Mouse (Mus musculus) spleen, adult 2 months (tissue): ENCODE measurements around the gene Tnp1. TPM values are rescaled to one million over a fixed set of nuclear protein-coding genes. Genes with fewer than 3 reads are reported as not detected.

Source experiments
- DNase-seq, 2 experiments: peaks; one replicate each; pipeline versions ENCODE4 v3.0.0 to v3.0.0-alpha.2; 2012 to 2021; ENCODE audit warnings: low spot score in 2 of 2, low read depth in 1 of 2
- H3K27ac ChIP-seq: fragments of 200-500 bp; 2 replicates; pipeline ENCODE4 v1.5.1; 2012; ENCODE audit warnings: low read length, inconsistent platforms; ENCODE audit not compliant: insufficient read depth
- H3K27me3 ChIP-seq: fragments of 200-500 bp; 2 replicates; pipeline ENCODE4 v1.6.1; 2012; ENCODE audit warnings: mild to moderate bottlenecking, moderate library complexity, low read length, inconsistent platforms; ENCODE audit not compliant: control insufficient read depth, insufficient read depth
- H3K36me3 ChIP-seq: fragments of 200-500 bp; 2 replicates; pipeline ENCODE4 v1.6.1; 2012; ENCODE audit warnings: mild to moderate bottlenecking, low read length, inconsistent platforms; ENCODE audit not compliant: control insufficient read depth, insufficient read depth
- H3K4me1 ChIP-seq: fragments of 200-500 bp; 2 replicates; pipeline ENCODE4 v1.6.1; 2011; ENCODE audit warnings: inconsistent platforms; ENCODE audit not compliant: control insufficient read depth, insufficient read depth, insufficient read length
- H3K4me3 ChIP-seq: fragments of 200-500 bp; 2 replicates; pipeline ENCODE4 v1.5.1; 2011; ENCODE audit warnings: mild to moderate bottlenecking, inconsistent platforms; ENCODE audit not compliant: insufficient read depth, insufficient read length; ENCODE audit errors: extremely low read depth
- CTCF ChIP-seq: fragments of 200-500 bp; IDR thresholded peaks from 2 replicates; pipeline ENCODE4 v1.5.1; 2011; ENCODE audit warnings: mild to moderate bottlenecking, inconsistent platforms; ENCODE audit not compliant: insufficient read depth, insufficient read length, insufficient replicate concordance; ENCODE audit errors: extremely low read depth
- POLR2A ChIP-seq: fragments of 200-500 bp; IDR thresholded peaks from 2 replicates; pipeline ENCODE4 v1.6.1; 2011; ENCODE audit warnings: low read depth, low read length, inconsistent platforms
- WGBS: fragments of 180-500 bp; shearing (Covaris S2); methylation state at CpG from one replicate; pipeline ENCODE4 v1.1.7; 2018; 5-methylcytosine and 5-hydroxymethylcytosine counted together
- polyA plus RNA-seq: library from polyadenylated mRNA; depleted of rRNA; stranded (reverse); fragments of >200 nt; gene quantifications from 2 replicates; pipeline ENCODE4 v1.2.3, GENCODE M21; 2012

Tnp1 gene
- polyA plus RNA-seq, 1 experiment, result not detected

DNA sequence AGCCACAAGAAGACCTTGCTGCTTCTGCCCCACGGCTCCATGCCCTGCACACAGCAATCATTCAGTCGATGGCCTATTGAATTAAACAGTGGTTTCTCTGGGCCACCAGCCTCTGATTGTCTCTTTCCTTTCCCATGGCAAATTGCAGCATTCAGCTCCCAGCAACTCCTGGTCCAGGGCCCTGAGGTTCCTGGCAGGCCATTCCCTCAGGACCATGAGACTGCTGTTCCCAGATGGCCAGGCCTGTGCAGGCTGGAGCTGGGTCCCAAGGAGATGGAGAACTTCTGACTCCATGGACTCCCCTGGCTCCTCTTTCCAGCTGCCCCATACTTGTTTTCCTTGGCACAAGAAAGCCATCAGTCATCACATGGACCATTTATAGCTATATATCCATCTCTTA, 10.8 kb downstream of the Tnp1 start:
- H3K36me3 ChIP-seq, result no peaks in the 10 kb centered on the region
- WGBS, result 89% methylated on average over 2 of the region's 2 CpGs
- H3K27me3 ChIP-seq, result no peaks in the 10 kb centered on the region
- TF ChIP-seq POLR2A (no peak), CTCF (no peak)
- no peak for DNase-seq
- no peak overlapping the region for H3K4me3 ChIP-seq
- H3K27ac ChIP-seq, result no peak overlapping the region
- H3K4me1 ChIP-seq, result no peaks in the 10 kb centered on the region

DNA sequence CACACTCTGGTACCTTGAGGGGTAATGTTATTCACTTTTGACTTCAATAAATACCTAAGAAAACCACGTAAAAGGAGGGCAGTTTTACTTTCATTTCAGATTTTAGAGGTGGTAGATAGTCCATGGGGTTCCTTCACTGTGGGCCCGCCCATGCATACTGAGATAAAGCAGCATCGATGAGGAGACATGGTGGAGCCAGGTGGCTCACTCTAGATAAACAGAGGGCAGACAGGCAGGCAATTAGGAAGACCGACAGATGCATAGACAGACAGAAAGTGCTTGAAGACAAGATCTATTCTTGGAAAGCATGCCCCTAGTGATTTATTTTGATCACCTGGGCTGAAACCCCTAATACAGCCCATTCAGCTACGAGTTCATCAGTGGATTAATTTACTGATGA, 13.1 kb downstream of the Tnp1 start:
- DNase-seq, result no peak
- WGBS, result 70% methylated on average over 5 of the region's 5 CpGs
- Histone ChIP-seq H3K4me3 (no peak overlapping the region), H3K27me3 (no peaks in the 10 kb centered on the region), H3K27ac (no peak overlapping the region), H3K36me3 (no peaks in the 10 kb centered on the region), H3K4me1 (no peaks in the 10 kb centered on the region)
- TF ChIP-seq CTCF, result no peak
- no peak for TF ChIP-seq POLR2A

DNA sequence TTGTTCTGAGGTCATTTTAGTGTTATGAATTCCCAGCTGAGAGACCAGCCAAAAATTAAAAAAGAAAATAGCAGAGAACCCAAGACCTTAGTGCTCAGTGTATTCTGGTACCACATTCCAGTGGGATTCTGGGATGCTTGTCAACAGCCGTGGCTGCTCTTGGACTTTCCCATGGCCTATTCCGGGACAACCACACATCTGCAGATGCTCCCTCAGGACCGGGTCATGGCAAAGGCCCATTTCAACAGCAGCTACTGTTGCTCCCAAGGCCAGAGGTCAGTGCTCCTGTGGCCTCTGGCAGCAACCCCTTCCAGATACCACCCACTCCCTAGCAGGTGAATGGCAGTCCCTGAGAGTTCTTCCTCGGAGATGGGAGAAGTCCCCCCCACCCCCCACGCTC, 13.7 kb downstream of the Tnp1 start:
- Histone ChIP-seq H3K27me3 (no peaks in the 10 kb centered on the region), H3K4me1 (no peaks in the 10 kb centered on the region), H3K27ac (no peak overlapping the region), H3K36me3 (no peaks in the 10 kb centered on the region), H3K4me3 (no peak overlapping the region)
- 85% methylated on average over 5 of the region's 5 CpGs for WGBS
- no peak for TF ChIP-seq CTCF
- no peak for TF ChIP-seq POLR2A
- no peak for DNase-seq

DNA sequence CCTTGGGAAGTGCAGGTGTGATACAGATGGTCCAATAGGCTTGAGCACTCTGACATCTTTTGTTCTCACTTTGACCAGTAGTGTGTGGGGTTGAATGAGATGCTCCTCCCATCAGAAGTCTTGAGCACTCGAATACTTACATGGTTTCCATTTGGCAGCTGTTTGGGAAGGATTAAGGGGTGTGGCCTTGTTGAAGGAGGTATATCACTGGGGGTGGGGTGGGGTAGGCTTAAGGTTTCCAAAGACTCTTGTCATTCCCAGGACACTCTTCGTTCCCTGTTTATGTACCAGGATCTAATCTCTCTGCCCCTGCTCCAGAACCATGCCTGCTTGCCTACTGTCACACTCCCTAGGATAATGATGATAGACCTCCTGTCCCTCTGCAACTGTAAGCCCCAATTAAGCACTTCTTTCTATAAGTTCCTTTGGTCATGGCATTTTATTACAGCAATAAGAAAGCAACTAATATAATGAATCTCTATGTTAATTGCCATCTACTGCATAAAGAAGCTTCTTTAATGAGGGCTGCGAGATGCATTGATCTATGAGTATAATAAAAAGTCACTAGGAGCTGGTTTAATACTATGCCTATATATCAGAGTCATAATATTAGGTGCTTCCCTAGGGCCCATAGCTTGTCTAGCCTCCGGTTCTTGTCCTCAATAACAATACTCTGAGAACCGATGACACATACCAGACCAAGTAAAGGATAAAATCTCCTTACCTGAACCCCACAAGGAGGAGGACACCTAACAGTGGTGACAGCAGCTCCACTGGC, 20.8 kb downstream of the Tnp1 start:
- Histone ChIP-seq H3K4me1 (no peaks in the 10 kb centered on the region), H3K36me3 (no peaks in the 10 kb centered on the region), H3K27ac (no peak overlapping the region), H3K27me3 (no peaks in the 10 kb centered on the region), H3K4me3 (no peak overlapping the region)
- TF ChIP-seq CTCF (no peak), POLR2A (no peak)
- 85% methylated on average over 5 of the region's 5 CpGs for WGBS
- no peak for DNase-seq

DNA sequence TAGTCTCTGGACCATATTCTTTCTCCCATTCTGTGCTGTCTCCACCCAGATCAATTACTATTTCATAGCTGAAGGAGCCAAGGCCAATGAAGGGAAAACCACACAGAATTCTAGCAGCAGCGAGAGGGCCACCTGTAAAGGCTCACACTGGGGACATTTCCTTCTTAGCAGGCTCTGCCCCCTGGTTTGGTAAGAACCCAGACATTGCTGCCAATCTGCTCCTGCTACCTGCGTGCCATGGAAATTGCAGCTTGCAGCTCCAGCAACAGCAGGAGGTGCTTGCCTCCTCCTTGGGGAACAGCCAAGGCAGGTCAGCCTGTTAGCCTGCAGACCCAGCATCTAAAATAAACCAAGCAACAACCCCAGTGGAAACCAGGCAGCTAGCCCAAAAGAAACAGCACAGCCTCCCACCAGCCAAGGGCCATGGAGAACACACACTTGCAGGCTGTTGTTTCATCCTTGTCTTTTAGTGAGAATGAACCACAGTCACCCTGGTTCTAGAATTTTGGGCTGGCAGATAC, 22.7 kb downstream of the Tnp1 start:
- no peak for DNase-seq
- no peak overlapping the region for H3K4me3 ChIP-seq

DNA sequence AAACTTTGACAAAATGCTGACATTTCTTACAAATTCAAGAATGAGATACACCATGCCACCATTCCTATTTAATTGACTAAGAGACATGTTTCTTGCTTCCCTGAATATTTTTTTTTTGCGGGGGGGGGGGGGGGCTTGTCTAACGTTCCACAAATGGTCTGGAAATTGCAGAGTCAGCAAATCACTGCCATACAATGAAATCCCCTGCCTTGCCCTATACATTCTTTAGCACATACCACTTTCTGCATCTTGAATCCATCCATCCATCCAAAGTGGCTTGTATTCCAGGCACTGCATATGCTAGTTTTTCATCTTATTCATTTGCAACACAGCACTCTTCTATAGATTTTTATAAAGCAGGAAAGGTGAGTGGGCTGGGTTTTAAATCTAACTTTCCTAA, 23.5 kb downstream of the Tnp1 start:
- no peak for DNase-seq
- no peak overlapping the region for H3K4me3 ChIP-seq
- H3K36me3 ChIP-seq, result no peaks in the 10 kb centered on the region
- H3K27ac ChIP-seq, result no peak overlapping the region
- H3K4me1 ChIP-seq, result no peaks in the 10 kb centered on the region
- 57% methylated on average over 2 of the region's 2 CpGs for WGBS
- TF ChIP-seq POLR2A (no peak), CTCF (no peak)
- H3K27me3 ChIP-seq, result no peaks in the 10 kb centered on the region

More for the DNA sequence above, 22.7 kb downstream of the Tnp1 start:
- no peak overlapping the region for H3K27ac ChIP-seq
- 82% methylated on average over 2 of the region's 2 CpGs for WGBS
- no peaks in the 10 kb centered on the region for H3K36me3 ChIP-seq
- TF ChIP-seq POLR2A (no peak), CTCF (no peak)
- no peaks in the 10 kb centered on the region for H3K27me3 ChIP-seq
- no peaks in the 10 kb centered on the region for H3K4me1 ChIP-seq

DNA sequence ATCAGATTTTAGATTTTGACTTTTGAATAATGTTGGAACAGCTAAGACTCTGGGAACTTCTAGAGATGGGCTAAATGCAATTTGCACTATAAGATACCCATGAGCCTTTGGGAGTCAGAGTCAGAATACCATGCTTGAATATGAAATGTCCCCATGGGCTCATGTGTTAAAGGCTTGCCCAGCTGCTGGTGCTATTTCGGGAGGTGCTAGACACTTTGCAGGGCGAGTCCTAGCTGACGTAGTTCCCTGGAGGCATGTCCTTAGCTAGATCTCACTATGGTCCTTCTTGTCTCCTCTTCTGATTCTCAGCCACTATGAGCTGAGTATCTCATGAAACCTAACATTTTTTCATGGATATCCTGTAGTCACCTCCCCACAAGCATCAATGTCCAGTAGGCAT, 26.8 kb downstream of the Tnp1 start:
- Histone ChIP-seq H3K4me3 (no peak overlapping the region), H3K4me1 (no peaks in the 10 kb centered on the region), H3K27ac (no peak overlapping the region), H3K27me3 (no peaks in the 10 kb centered on the region), H3K36me3 (no peaks in the 10 kb centered on the region)
- 85% methylated on average over 3 of the region's 3 CpGs for WGBS
- TF ChIP-seq POLR2A (no peak), CTCF (no peak)
- no peak for DNase-seq
